Mouse (Mus musculus): Measurements from ENCODE around the gene Sphk2.

GRCm38 (mm10) chr7:45704046-45704559 is 13.7 kb downstream of the Sphk2 start:
- TF ChIP-seq CTCF (IDR thresholded peaks at IDR 0.05) (no peak), POLR2A (IDR thresholded peaks at IDR 0.05; ENCODE audit: insufficient read depth, low read depth, low read length) (peak; percentile 99)

Measured in heart, adult 2 months (tissue).